Mouse (Mus musculus) lung, adult 2 months (tissue): ENCODE measurements around the gene Gm11084.

Experiments
- CTCF ChIP-seq: fragments of 200-500 bp; IDR thresholded peaks from 2 replicates; pipeline ENCODE4 v1.5.1; 2011; ENCODE audit warnings: mild to moderate bottlenecking, low read length, control low read depth; ENCODE audit not compliant: insufficient read depth
- POLR2A ChIP-seq: fragments of 200-500 bp; IDR thresholded peaks from 2 replicates; pipeline ENCODE4 v1.6.1; 2011; ENCODE audit warnings: low read depth, mild to moderate bottlenecking, control low read depth, low read length, borderline replicate concordance; ENCODE audit errors: extremely low read depth

- no peak for TF ChIP-seq CTCF
- peak; percentile 96 for TF ChIP-seq POLR2A
These were observed 6.0 kb downstream of the Gm11084 start, which contains the start of gene Sp3 for GRCm38 (mm10) chr2:72980337-72981074.
